Mouse (Mus musculus): Measurements from ENCODE around the gene Gm9817. TPM values are rescaled to one million over a fixed set of nuclear protein-coding genes. Genes with fewer than 3 reads are reported as not detected.

Gm9817 gene
- polyA plus RNA-seq, 1 experiment from 2014 or later = not detected

DNA sequence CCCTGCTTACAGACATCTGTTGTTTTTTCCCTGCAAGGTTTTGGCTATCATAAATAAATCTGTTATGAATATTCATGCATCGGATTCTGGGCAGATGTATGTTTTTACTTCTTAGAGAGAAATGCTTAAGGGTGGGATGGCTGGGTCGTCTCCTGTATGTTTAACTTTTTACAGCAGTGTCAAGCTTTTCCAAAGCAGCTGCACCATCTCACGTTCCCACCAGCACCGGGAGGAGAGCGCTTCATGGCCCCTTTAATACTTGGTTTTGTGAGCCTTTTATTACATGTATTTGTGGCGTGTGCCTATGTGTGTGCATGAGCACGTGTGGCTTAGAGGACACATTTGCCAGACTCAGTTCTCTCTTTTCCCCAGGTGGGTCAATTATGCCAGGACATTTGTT lies 37.8 kb upstream of the Gm9817 start:
- Histone ChIP-seq H3K4me3 (ENCODE audit: low read length) (no peak overlapping the region), H3K27ac (ENCODE audit: low read length) (no peak overlapping the region), H3K27me3 (ENCODE audit: insufficient read depth, low read length) (no peaks in the 10 kb centered on the region), H3K4me1 (ENCODE audit: insufficient read depth, low read length) (0 out of 2 replicates have a peak, but pooled peaks cover 3% of the 10 kb centered on the region), H3K4me2 (replicated peaks; ENCODE audit: low read depth, low read length) (no peak overlapping the region), H3K9me3 (ENCODE audit: low read length) (no peaks in the 10 kb centered on the region), H3K36me3 (ENCODE audit: insufficient read depth, low read length) (no peaks in the 10 kb centered on the region), H3K9ac (replicated peaks; ENCODE audit: low read length) (no peak overlapping the region)
- ATAC-seq (ENCODE audit: low FRiP score, low TSS enrichment) = no peak
- 36% methylated on average over 7 of the region's 7 CpGs for WGBS

DNA sequence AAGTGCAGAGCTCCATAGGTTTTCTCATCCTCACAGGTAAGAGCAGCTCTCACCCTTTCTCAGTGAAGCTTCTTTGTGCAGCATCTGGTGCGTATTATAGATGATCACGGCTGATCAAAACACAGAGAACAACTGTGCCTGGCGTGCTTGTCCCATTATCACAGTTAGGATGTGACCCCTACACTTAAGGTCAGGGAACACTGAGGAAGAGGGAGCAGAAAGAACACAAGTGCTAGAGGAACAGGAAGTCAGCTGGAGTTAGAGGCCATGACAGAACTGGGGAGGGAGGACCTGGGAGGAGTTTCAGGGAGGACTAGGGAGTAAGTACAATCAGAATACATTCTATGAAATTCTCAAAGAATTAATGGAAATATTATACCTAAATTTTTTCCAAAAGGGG lies 35.0 kb upstream of the Gm9817 start:
- H3K4me1 ChIP-seq (ENCODE audit: insufficient read depth, low read length) = 0 out of 2 replicates have a peak, but pooled peaks cover 3% of the 10 kb centered on the region
- no peak overlapping the region for H3K9ac ChIP-seq (replicated peaks; ENCODE audit: low read length)
- no peaks in the 10 kb centered on the region for H3K36me3 ChIP-seq (ENCODE audit: insufficient read depth, low read length)
- no peaks in the 10 kb centered on the region for H3K27me3 ChIP-seq (ENCODE audit: insufficient read depth, low read length)
- H3K4me3 ChIP-seq (ENCODE audit: low read length) = no peak overlapping the region
- H3K9me3 ChIP-seq (ENCODE audit: low read length) = no peaks in the 10 kb centered on the region
- H3K4me2 ChIP-seq (replicated peaks; ENCODE audit: low read depth, low read length) = no peak overlapping the region
- 73% methylated on average over 3 of the region's 3 CpGs for WGBS
- no peak for ATAC-seq (ENCODE audit: low FRiP score, low TSS enrichment)
- no peak overlapping the region for H3K27ac ChIP-seq (ENCODE audit: low read length)

DNA sequence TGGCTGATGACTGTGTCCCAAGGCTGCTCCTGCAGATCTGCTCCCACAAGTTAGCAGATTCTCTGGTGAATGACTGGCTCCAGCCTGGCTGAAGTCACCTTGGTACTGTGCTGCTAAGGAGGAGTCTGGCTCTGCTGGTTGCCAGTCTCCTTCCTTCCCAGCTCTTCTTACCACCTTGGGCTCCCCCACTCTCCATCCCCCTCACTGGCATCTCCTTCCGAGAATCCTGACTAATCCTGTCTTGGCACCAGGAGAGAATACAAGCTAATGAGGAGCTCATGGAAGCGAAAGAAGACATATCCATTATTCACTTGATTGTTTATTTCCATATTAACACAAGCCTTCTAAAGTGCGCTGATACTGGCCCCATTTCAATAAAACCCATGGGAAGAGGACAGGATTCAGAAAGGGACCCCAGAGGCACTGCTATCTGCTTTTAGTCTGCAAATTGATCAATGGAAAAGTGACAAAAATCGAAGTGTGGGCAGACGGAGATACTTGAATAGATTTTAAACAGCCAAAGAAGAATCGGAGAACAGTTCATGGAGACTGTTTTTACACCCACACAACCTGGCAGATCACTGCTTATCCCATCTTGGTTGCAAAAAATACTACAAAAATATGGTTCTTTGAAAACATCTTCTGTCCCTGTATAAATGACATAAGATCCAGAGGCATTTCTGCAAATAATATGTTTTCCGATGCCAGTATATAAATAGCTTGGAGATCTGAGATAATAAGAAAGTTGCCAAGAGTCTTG lies 29.1 kb upstream of the Gm9817 start:
- Histone ChIP-seq H3K9ac (replicated peaks; ENCODE audit: low read length) (no peak overlapping the region), H3K4me1 (ENCODE audit: insufficient read depth, low read length) (no peaks in the 10 kb centered on the region), H3K36me3 (ENCODE audit: insufficient read depth, low read length) (no peaks in the 10 kb centered on the region), H3K9me3 (ENCODE audit: low read length) (no peaks in the 10 kb centered on the region), H3K27me3 (ENCODE audit: insufficient read depth, low read length) (no peaks in the 10 kb centered on the region), H3K4me3 (ENCODE audit: low read length) (no peak overlapping the region), H3K4me2 (replicated peaks; ENCODE audit: low read depth, low read length) (no peak overlapping the region), H3K27ac (ENCODE audit: low read length) (no peak overlapping the region)
- ATAC-seq (ENCODE audit: low FRiP score, low TSS enrichment) = no peak
- 84% methylated on average over 7 of the region's 7 CpGs for WGBS

DNA sequence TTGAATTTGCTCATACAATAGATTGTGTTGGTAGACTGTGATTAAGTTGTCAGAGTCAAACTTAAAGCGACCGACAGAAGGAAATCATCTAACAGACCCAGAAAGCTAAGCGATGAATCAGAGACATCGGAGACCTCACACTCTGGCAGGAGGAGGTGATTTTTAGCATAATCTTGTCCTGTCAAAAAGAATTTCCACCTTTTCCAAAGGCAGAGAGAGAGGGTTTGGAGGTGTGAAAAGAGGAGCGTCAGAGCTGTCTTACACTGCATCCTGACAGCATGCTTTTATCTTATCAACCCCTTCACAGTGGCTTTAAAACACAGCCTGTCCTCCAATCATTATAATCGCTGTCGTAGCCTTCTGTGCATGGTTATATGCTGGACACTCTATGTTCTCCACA lies 25.7 kb upstream of the Gm9817 start:
- Histone ChIP-seq H3K4me1 (ENCODE audit: insufficient read depth, low read length) (no peaks in the 10 kb centered on the region), H3K4me3 (ENCODE audit: low read length) (no peak overlapping the region), H3K36me3 (ENCODE audit: insufficient read depth, low read length) (no peaks in the 10 kb centered on the region), H3K9ac (replicated peaks; ENCODE audit: low read length) (no peak overlapping the region), H3K27me3 (ENCODE audit: insufficient read depth, low read length) (no peaks in the 10 kb centered on the region), H3K27ac (ENCODE audit: low read length) (no peak overlapping the region), H3K9me3 (ENCODE audit: low read length) (no peaks in the 10 kb centered on the region), H3K4me2 (replicated peaks; ENCODE audit: low read depth, low read length) (no peak overlapping the region)
- 80% methylated on average over 7 of the region's 7 CpGs for WGBS
- no peak for ATAC-seq (ENCODE audit: low FRiP score, low TSS enrichment)

DNA sequence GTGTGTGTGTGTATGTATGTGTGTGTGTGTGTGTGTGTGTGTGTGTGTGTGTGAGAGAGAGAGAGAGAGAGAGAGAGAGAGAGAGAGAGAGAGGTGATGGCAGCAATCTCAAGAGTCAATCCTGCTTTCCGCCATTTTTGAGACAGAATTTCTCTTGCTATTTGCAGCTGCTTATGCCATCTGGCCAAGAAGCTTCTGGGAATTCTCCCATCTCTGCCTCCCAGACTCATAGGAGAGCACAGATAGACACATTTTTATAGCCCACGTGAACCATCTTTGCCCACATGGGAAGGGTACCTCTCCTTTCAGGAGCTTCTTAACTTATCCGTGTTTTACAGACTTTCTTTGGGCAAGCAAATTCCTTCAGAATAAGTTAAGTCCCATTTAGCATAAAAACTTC lies 24.6 kb upstream of the Gm9817 start:
- Histone ChIP-seq H3K36me3 (ENCODE audit: insufficient read depth, low read length) (no peaks in the 10 kb centered on the region), H3K4me2 (replicated peaks; ENCODE audit: low read depth, low read length) (no peak overlapping the region), H3K27ac (ENCODE audit: low read length) (no peak overlapping the region), H3K4me1 (ENCODE audit: insufficient read depth, low read length) (no peaks in the 10 kb centered on the region), H3K4me3 (ENCODE audit: low read length) (no peak overlapping the region), H3K9me3 (ENCODE audit: low read length) (no peaks in the 10 kb centered on the region), H3K27me3 (ENCODE audit: insufficient read depth, low read length) (no peaks in the 10 kb centered on the region), H3K9ac (replicated peaks; ENCODE audit: low read length) (no peak overlapping the region)
- no peak for ATAC-seq (ENCODE audit: low FRiP score, low TSS enrichment)
- WGBS = 92% methylated on average over 3 of the region's 3 CpGs

DNA sequence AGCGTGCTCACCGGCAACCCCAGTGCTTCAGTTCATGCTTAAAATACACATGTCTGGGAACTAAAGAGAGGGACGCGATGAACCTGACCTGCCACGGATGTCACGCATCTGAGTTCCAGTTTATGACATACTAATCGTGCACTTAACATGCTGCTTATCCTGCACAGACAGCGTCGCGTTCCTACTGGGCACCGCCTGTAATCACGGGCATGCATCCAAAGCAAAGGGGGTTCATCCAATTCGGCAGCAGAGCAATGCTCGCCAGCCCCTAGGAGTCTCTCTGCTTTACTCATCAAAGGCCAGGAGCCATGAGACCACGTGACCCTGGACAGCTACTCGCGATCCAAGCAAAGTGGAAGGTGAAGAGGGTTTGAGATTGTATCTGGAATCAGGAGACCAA lies 19.3 kb upstream of the Gm9817 start:
- Histone ChIP-seq H3K27me3 (ENCODE audit: insufficient read depth, low read length) (no peaks in the 10 kb centered on the region), H3K4me1 (ENCODE audit: insufficient read depth, low read length) (no peaks in the 10 kb centered on the region), H3K9ac (replicated peaks; ENCODE audit: low read length) (no peak overlapping the region), H3K4me3 (ENCODE audit: low read length) (no peak overlapping the region), H3K27ac (ENCODE audit: low read length) (no peak overlapping the region), H3K4me2 (replicated peaks; ENCODE audit: low read depth, low read length) (no peak overlapping the region), H3K36me3 (ENCODE audit: insufficient read depth, low read length) (no peaks in the 10 kb centered on the region), H3K9me3 (ENCODE audit: low read length) (no peaks in the 10 kb centered on the region)
- WGBS = 89% methylated on average over 17 of the region's 17 CpGs
- no peak for ATAC-seq (ENCODE audit: low FRiP score, low TSS enrichment)

DNA sequence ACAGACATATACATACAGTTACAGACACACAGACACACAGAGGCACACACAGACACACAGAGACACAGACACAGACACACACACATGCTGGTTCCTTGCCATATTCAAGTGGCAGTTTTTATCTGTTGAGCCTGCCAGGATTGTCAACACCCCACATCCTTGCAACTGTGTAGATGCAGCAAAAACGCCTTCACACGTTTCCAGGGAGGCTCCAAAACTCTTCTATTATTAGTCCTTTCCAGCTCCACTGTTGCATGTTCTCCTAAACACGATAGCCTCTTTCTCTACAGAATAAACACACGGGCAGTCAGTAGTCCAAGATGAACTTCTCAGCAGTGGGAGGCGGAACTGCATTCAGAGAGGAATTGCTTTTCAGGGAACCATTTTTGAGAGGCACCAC lies 15.3 kb upstream of the Gm9817 start:
- WGBS = 68% methylated on average over 5 of the region's 5 CpGs

DNA sequence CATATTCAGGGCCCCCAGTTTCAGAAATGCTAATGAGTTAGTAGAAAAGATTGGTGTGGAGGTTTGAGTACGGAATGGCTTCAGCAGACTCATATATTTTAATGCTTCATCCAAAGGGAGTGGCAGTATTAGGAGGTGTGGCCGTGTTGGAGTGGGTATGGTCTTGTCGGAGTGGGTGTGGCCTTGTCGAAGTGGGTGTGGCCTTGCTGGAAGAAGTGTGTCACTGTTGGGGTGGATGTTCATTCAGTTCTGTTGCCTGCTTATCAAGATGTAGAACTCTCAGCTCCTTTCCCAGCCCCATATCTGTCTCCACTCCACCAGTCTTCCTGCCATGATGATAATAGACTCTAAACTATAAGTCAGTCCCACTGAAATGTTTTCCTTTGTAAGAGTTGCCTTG lies 13.5 kb upstream of the Gm9817 start:
- Histone ChIP-seq H3K4me2 (replicated peaks; ENCODE audit: low read depth, low read length) (no peak overlapping the region), H3K9me3 (ENCODE audit: low read length) (no peaks in the 10 kb centered on the region), H3K27me3 (ENCODE audit: insufficient read depth, low read length) (no peaks in the 10 kb centered on the region), H3K36me3 (ENCODE audit: insufficient read depth, low read length) (no peaks in the 10 kb centered on the region), H3K27ac (ENCODE audit: low read length) (no peak overlapping the region), H3K4me1 (ENCODE audit: insufficient read depth, low read length) (no peaks in the 10 kb centered on the region), H3K4me3 (ENCODE audit: low read length) (no peak overlapping the region), H3K9ac (replicated peaks; ENCODE audit: low read length) (no peak overlapping the region)
- no peak for ATAC-seq (ENCODE audit: low FRiP score, low TSS enrichment)
- WGBS = 82% methylated on average over 4 of the region's 4 CpGs

More for the DNA sequence above, 15.3 kb upstream of the Gm9817 start:
- ATAC-seq (ENCODE audit: low FRiP score, low TSS enrichment) = no peak
- Histone ChIP-seq H3K4me1 (ENCODE audit: insufficient read depth, low read length) (no peaks in the 10 kb centered on the region), H3K36me3 (ENCODE audit: insufficient read depth, low read length) (no peaks in the 10 kb centered on the region), H3K4me3 (ENCODE audit: low read length) (no peak overlapping the region), H3K9ac (replicated peaks; ENCODE audit: low read length) (no peak overlapping the region), H3K27ac (ENCODE audit: low read length) (no peak overlapping the region), H3K27me3 (ENCODE audit: insufficient read depth, low read length) (no peaks in the 10 kb centered on the region), H3K9me3 (ENCODE audit: low read length) (no peaks in the 10 kb centered on the region), H3K4me2 (replicated peaks; ENCODE audit: low read depth, low read length) (no peak overlapping the region)

DNA sequence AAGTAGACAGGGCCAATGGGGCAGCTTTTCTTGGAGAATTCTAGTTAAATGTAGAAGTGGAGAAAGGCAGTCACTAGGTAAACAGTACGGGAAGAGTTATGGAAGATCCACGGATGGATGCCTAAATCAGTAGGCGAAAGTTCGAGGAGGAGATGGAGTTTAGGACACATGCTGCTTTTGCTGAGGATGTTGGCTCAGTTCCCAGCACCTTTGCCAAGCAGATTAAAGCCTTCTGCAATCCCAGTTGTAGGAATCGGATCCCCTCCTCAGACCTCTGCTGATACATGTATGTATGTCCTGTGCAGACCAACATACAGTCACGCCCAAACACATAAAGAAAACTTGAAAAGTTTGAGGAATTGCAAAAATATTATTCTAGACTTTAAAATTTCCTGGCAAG lies 8.1 kb upstream of the Gm9817 start:
- Histone ChIP-seq H3K27me3 (ENCODE audit: insufficient read depth, low read length) (no peaks in the 10 kb centered on the region), H3K27ac (ENCODE audit: low read length) (no peak overlapping the region), H3K4me1 (ENCODE audit: insufficient read depth, low read length) (no peaks in the 10 kb centered on the region), H3K36me3 (ENCODE audit: insufficient read depth, low read length) (no peaks in the 10 kb centered on the region), H3K4me2 (replicated peaks; ENCODE audit: low read depth, low read length) (no peak overlapping the region), H3K9me3 (ENCODE audit: low read length) (no peaks in the 10 kb centered on the region; the same call in 1 of the 2 replicates), H3K9ac (replicated peaks; ENCODE audit: low read length) (no peak overlapping the region), H3K4me3 (ENCODE audit: low read length) (no peak overlapping the region)
- no peak for ATAC-seq (ENCODE audit: low FRiP score, low TSS enrichment)
- 69% methylated on average over 6 of the region's 6 CpGs for WGBS

DNA sequence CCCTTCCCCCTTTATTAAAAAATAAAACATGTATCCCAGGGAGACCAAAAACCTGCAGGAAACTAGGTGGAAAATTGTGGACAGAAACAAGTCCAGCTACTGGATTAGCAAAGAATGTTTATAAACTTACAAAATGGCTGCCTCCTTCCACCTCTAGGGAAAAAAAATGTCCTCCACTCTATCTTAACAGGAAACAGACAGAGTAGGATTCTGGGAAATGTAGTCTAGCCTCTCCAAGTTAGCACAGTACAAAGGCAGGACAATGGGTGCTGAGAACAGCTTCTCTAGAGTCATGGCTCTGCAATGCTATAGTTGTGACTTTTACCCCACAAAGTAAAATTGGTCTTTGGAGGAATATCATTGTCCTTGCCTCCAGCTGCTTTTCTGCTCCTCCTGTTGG lies 3.5 kb upstream of the Gm9817 start:
- Histone ChIP-seq H3K27ac (ENCODE audit: low read length) (no peak overlapping the region), H3K4me1 (ENCODE audit: insufficient read depth, low read length) (no peaks in the 10 kb centered on the region), H3K9me3 (ENCODE audit: low read length) (no peaks in the 10 kb centered on the region; the same call in 1 of the 2 replicates), H3K27me3 (ENCODE audit: insufficient read depth, low read length) (no peaks in the 10 kb centered on the region), H3K4me3 (ENCODE audit: low read length) (no peak overlapping the region), H3K36me3 (ENCODE audit: insufficient read depth, low read length) (no peaks in the 10 kb centered on the region), H3K9ac (replicated peaks; ENCODE audit: low read length) (no peak overlapping the region), H3K4me2 (replicated peaks; ENCODE audit: low read depth, low read length) (no peak overlapping the region)
- no peak for ATAC-seq (ENCODE audit: low FRiP score, low TSS enrichment)

Measured in kidney, embryonic 16.5 days (tissue).